Mouse (Mus musculus) midbrain, embryonic 15.5 days (tissue): ENCODE data around the gene Mab21l1. TPM values are rescaled to one million over a fixed set of nuclear protein-coding genes. Genes with fewer than 3 reads are reported as not detected.

Source experiments
- ATAC-seq: fragments of 200-750 bp; cut with Nextera tagmentation; replicated peaks from 2 replicates; pipeline ENCODE4 v1.8.0; 2017; ENCODE audit warnings: moderate TSS enrichment
- H3K27ac ChIP-seq: fragments of 300-500 bp; sonication (generic); 2 replicates; pipeline ENCODE4 v1.5.1; 2015; ENCODE audit warnings: mild to moderate bottlenecking, inconsistent platforms
- H3K27me3 ChIP-seq: fragments of 300-500 bp; sonication (generic); replicated peaks from 2 replicates; pipeline ENCODE4 v1.6.1; 2015; ENCODE audit warnings: inconsistent platforms
- H3K36me3 ChIP-seq: fragments of 300-500 bp; sonication (generic); replicated peaks from 2 replicates; pipeline ENCODE4 v1.6.1; 2015; ENCODE audit warnings: inconsistent platforms
- H3K4me1 ChIP-seq: fragments of 300-500 bp; sonication (generic); 2 replicates; pipeline ENCODE4 v1.6.1; 2015; ENCODE audit warnings: inconsistent platforms
- H3K4me2 ChIP-seq: fragments of 300-500 bp; sonication (generic); 2 replicates; pipeline ENCODE4 v1.6.1; 2015; ENCODE audit warnings: inconsistent platforms, mild to moderate bottlenecking, moderate library complexity
- H3K4me3 ChIP-seq: fragments of 300-500 bp; sonication (generic); 2 replicates; pipeline ENCODE4 v1.5.1; 2015; ENCODE audit warnings: mild to moderate bottlenecking, inconsistent platforms
- H3K9ac ChIP-seq: fragments of 300-500 bp; sonication (generic); 2 replicates; pipeline ENCODE4 v1.6.1; 2015; ENCODE audit warnings: mild to moderate bottlenecking, inconsistent platforms
- H3K9me3 ChIP-seq: fragments of 300-500 bp; sonication (generic); 2 replicates; pipeline ENCODE4 v1.6.1; 2016; ENCODE audit warnings: inconsistent platforms
- WGBS: fragments of 180-500 bp; shearing (Covaris S2); methylation state at CpG from one replicate; pipeline ENCODE4 v1.1.7; 2015; ENCODE audit warnings: mixed read lengths; 5-methylcytosine and 5-hydroxymethylcytosine counted together
- polyA plus RNA-seq: library from polyadenylated mRNA; unstranded; fragments of >200 nt; fragmentation: Nextera tagmentation; extraction: Ambion mirVana; gene quantifications from 2 replicates; pipeline ENCODE4 v1.2.1, GENCODE M21; 2015

The Mab21l1 gene
- polyA plus RNA-seq, 1 experiment from 2014 or later = 159 TPM

DNA sequence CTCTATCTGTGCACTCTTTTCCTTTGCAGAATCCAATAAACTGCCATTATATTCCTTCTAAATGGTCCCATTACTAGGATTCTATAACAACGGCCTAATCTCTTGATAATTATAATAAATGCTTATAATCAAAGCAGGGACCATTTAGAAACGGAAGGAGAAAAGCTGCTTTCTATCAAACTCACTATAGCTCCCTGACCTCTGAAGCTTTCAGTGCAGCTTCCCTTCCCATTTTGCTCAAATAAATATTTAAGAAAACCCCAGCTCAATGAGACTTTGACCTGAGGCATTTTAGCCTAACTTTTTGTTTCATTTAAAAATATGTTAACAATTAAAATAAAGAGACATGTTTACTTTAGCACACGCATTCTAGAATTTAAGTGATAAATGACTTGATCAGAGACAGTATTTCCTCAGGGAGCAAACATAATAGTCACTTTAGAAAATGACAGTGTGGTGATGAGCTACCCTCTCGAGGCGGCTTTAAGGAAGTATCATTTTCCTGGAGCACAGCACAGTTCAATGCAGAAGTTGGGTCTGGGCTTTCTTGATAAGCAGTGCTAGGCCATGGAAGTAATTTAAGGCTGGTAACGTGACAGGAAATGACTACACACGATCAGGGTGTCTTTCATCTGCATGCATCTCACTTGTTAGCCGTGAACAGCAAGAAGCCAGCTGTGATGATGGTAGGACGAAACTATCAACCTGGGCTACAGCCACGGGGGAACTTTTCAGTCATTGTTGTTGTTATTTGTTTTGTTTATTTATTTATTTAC lies 46.4 kb downstream of the Mab21l1 start:
- H3K27ac ChIP-seq = no peak overlapping the region
- no peak for ATAC-seq
- H3K4me2 ChIP-seq = no peak overlapping the region
- H3K9ac ChIP-seq = no peak overlapping the region
- WGBS = 48% methylated on average over 10 of the region's 10 CpGs
- H3K4me1 ChIP-seq = peaks cover 11% of the 10 kb centered on the region
- H3K4me3 ChIP-seq = no peak overlapping the region
- H3K27me3 ChIP-seq = no peaks in the 10 kb centered on the region
- H3K9me3 ChIP-seq = no peaks in the 10 kb centered on the region
- no peaks in the 10 kb centered on the region for H3K36me3 ChIP-seq

DNA sequence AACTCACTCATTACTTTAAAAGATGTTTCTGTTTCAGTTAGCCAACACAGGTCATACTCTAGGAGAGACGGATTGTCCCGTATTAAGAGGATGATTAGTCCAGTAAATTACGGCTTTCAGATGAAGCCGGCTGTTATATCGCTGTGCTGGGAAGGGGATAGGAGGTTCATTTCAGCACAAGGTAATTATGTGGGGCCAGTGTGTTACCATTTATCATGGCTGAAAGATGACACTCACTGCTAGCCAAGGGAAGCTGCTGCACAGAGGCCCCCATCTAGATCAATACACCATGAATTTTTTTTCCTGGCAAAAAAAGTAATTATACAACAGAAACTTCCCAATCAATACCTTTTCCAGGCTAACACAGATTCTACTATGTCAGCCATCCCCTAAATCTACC lies 47.9 kb downstream of the Mab21l1 start:
- peaks cover 11% of the 10 kb centered on the region for H3K4me1 ChIP-seq
- 0 out of 2 replicates have a peak, but pooled peaks have one; percentile 25 for ATAC-seq
- H3K36me3 ChIP-seq = no peaks in the 10 kb centered on the region
- H3K4me3 ChIP-seq = no peak overlapping the region
- no peak overlapping the region for H3K27ac ChIP-seq
- 59% methylated on average over 5 of the region's 5 CpGs for WGBS
- H3K9ac ChIP-seq = no peak overlapping the region
- no peak overlapping the region for H3K4me2 ChIP-seq
- no peaks in the 10 kb centered on the region for H3K27me3 ChIP-seq
- H3K9me3 ChIP-seq = no peaks in the 10 kb centered on the region
